Mouse (Mus musculus) G1E-ER4 (cell line): Measurements from ENCODE around the gene Bckdhb. TPM values are rescaled to one million over a fixed set of nuclear protein-coding genes. Genes with fewer than 3 reads are reported as not detected.

ENCODE experiments used
- GATA1 ChIP-seq: IDR thresholded peaks from one replicate; pipeline ENCODE4 v1.8.0; 2012; ENCODE audit warnings: low read length, inconsistent platforms
- polyA plus RNA-seq: library from polyadenylated mRNA; stranded (reverse); fragments of >175 nt; gene quantifications from 2 replicates; pipeline ENCODE4 v1.2.3, GENCODE M21; 2012

Gene Bckdhb
- 15.7 and 18.4 TPM in 2 replicates for polyA plus RNA-seq

GRCm38 (mm10) chr9:83924878-83925687, at the start of gene Bckdhb:
Bckdhb (plus strand) TSS chr9:83925145.
- TF ChIP-seq GATA1: no peak

- no peak for TF ChIP-seq GATA1
Measured at GRCm38 (mm10) chr9:83882191-83882590, 42.8 kb upstream of the Bckdhb start.

- no peak for TF ChIP-seq GATA1
Measured at GRCm38 (mm10) chr9:83886149-83886548, 38.8 kb upstream of the Bckdhb start.

- no peak for TF ChIP-seq GATA1
Measured at GRCm38 (mm10) chr9:83888214-83888613, 36.7 kb upstream of the Bckdhb start.

- TF ChIP-seq GATA1: no peak
Measured at GRCm38 (mm10) chr9:83893073-83893472, 31.9 kb upstream of the Bckdhb start.

GRCm38 (mm10) chr9:83893767-83894330, 31.1 kb upstream of the Bckdhb start:
- TF ChIP-seq GATA1: no peak

- TF ChIP-seq GATA1: no peak
Measured at GRCm38 (mm10) chr9:83902086-83902485, 22.9 kb upstream of the Bckdhb start.

GRCm38 (mm10) chr9:83905820-83906219, 19.1 kb upstream of the Bckdhb start:
- TF ChIP-seq GATA1: no peak

GRCm38 (mm10) chr9:83907017-83907416, 17.9 kb upstream of the Bckdhb start:
- no peak for TF ChIP-seq GATA1

GRCm38 (mm10) chr9:83909836-83910235, 15.1 kb upstream of the Bckdhb start:
- no peak for TF ChIP-seq GATA1

- TF ChIP-seq GATA1: no peak
Measured at GRCm38 (mm10) chr9:83910926-83911325, 14.0 kb upstream of the Bckdhb start.

- no peak for TF ChIP-seq GATA1
Measured at GRCm38 (mm10) chr9:83922076-83922475, 2.9 kb upstream of the Bckdhb start.

GRCm38 (mm10) chr9:83924356-83924755, 589 bp upstream of the Bckdhb start:
- TF ChIP-seq GATA1: no peak

- no peak for TF ChIP-seq GATA1
Measured at GRCm38 (mm10) chr9:83925688-83926041, 720 bp downstream of the Bckdhb start.

- TF ChIP-seq GATA1: no peak
Measured at GRCm38 (mm10) chr9:83926302-83926701, 1.4 kb downstream of the Bckdhb start.

- no peak for TF ChIP-seq GATA1
Measured at GRCm38 (mm10) chr9:83940016-83940415, 15.1 kb downstream of the Bckdhb start.
